Mouse (Mus musculus): ENCODE measurements around the gene Krt4.

Krt4 gene

DNA sequence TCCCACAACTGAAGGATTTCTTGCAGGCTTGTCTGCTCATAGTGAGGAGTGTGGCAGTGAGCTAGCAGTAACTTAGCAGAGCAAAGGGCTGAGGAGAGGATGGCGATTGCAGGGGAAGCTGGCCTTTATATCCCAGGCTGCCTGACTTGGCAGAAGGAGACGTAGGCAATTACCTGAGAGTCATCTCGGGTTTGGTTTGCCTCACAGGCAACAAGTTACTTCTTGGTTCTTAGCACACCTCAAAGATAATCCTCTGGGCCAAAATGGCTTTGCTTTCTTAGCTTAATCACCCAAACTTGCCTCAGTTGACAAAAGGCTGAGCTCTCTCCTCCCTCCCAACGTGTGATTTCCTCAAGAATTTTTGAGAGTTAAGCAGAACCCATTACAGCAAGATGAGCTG is 31.7 kb downstream of the Krt4 start, which contains the start of gene Krt76:
Krt76 (minus strand) TSS at position 101 of the 400 bp plus-strand sequence.
- no peak for DNase-seq (ENCODE audit: low spot score)

DNA sequence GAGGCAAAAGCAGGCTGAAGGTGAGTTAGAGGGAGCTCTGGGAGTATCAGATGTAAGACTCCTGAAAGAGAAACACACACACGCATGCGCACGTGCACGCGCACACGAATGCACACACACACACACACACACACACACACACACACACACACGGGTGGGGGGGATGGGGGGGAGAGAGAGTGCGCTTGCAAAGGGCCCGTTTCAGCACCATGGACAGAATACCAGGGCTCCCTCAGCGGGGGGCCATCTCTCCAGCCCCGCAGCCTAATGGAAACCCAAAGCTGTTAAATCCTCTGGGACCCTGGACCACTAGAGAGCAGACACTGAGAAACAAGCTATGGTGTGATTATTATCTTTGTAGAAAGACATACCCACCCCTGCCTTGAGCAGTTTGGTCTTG is 44.8 kb downstream of the Krt4 start:
- no peak for DNase-seq (ENCODE audit: low spot score)

DNA sequence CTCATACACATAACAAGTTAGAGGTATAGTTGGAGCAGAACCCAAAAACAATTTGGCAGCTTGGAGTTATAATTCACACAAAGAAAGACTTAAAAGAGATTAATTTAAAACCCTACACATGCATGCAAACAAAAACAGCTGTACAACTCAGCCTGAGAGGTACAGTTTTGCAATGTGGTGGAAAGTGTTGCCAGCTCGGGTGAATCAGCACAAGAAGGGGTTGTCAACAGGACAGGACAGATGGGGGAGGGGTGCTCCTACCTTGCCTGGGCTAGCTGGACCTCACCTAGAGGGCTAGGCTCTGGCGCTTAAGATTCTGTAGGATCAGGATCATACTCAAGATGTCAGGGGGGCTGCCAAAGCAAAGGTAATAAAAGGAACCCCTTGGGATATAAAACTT is 46.5 kb downstream of the Krt4 start:
- no peak for DNase-seq (ENCODE audit: low spot score)

DNA sequence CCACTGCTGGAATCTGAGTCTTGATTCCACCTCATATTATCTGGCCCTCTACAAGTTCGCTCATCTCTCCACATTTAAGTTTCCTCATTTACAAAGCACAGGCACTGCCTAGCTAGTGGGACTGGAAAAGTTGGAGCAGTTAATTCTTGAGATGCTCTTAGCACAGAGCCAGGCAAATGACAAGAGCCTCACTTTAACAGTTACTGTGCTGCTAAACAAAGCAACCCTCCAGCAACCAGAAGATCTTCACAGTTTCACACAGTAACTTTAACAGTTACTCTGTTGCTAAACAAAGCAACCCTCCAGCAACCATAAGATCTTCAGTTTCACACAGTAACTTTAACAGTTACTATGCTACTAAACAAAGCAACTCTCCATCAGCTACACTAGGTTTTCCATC is 50.2 kb downstream of the Krt4 start:
- DNase-seq (ENCODE audit: low spot score), result no peak

DNA sequence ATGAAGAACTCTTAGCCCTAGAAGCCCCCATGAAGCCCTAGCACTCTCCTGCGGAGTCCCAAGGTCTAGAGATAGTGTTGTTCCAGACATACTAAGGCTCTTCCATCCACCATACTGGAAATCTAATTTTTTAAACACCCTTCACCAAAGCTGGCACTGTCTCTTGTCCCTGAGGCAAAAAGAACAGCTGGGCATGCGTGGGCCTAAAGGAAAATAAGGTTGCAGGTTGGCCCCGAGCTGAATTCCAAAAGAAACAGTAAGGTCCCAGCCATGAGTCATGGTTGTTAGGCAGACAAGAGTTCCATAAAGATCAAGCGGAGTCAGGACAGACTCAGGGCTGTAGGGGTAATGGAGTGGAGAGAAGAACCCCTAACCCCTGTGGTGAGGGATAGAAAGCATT is 51.3 kb downstream of the Krt4 start:
- DNase-seq (ENCODE audit: low spot score), result no peak

DNA sequence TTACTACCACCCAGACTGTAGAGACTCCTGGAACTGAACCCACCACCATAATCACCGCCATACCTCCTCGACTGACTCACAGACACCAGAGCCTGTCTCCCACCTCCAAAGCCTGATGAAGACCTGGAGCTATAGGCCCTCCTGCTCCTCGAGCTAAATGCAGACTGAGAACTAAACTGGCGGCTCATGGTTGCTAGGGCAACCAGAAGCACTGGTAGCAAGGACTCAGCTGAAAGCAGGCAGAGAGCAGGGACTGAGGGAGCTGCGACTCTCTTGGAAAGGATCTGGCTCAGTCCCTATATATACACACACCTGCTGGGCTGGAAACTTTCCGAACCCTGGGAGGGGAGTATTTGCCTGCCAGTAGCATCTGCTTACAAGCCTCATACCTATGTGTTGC is 55.1 kb downstream of the Krt4 start, which contains the start of gene Krt77:
Krt77 (minus strand) TSS at position 275 of the 400 bp plus-strand sequence.
- DNase-seq (ENCODE audit: low spot score), result no peak
